Mouse (Mus musculus) gastrocnemius, postnatal 36 days (tissue): ENCODE measurements around the gene Asb16. TPM values are rescaled to one million over a fixed set of nuclear protein-coding genes. Genes with fewer than 3 reads are reported as not detected.
A peak's percentile ranks its signal among the peaks of the same experiment; 100 is the strongest.

Source experiments
- DNase-seq, 2 experiments: peaks; one replicate each; pipeline ENCODE4 v3.0.0; 2022
- intact Hi-C: fragments of 180-260 bp; cut with DNase I; formaldehyde crosslinking; loops from one replicate; pipeline ENCODE4 v1.15.1; 2025
- microRNA-seq, 2 experiments: library from miRNA; unstranded; fragments of <30 nt; microRNA quantifications; one replicate each; pipeline ENCODE4 v1.2.0; 2021
- total RNA-seq, 2 experiments: library from RNA; stranded (reverse); gene quantifications; 2 replicates each; pipeline ENCODE4 v1.2.3; 2021

The Asb16 gene
- total RNA-seq, 2 experiments from 2014 or later: 76.7 to 88.7 TPM

- DNase-seq: no peak
- intact Hi-C loops: no loop called here
These were observed 55.0 kb downstream of the Asb16 start for GRCm38 (mm10) chr11:102323516-102323915.

- intact Hi-C loops: no loop called here
- DNase-seq: peak in 1 of 2 experiments; percentile 24
These were observed 58.7 kb downstream of the Asb16 start for GRCm38 (mm10) chr11:102327250-102327649.

- DNase-seq: no peak
- intact Hi-C loops: no loop called here
These were observed 59.3 kb downstream of the Asb16 start for GRCm38 (mm10) chr11:102327839-102328238.

Small RNAs within 50 kb of the gene (microRNA-seq; reads per million reads assigned to microRNA genes)
- 0.74 to 1.1 reads per million in 2 experiments for gene Mir8101

Other genes starting within 250 kb of the Asb16 start
- 10 to 100 TPM; 26.4 to 33.6 TPM for gene Mpp3, start 240.3 kb upstream of the Asb16 start, total RNA-seq
- gene Cd300lg, start 227.2 kb upstream of the Asb16 start, total RNA-seq: 10 to 100 TPM; 17.6 to 18.2 TPM
- gene Mpp2, start 180.2 kb upstream of the Asb16 start, total RNA-seq: 1 to 10 TPM in 1 of 2 experiments, under 1 TPM in 1; 0.91 to 1.8 TPM
- gene Ppy, start 167.4 kb upstream of the Asb16 start, total RNA-seq: not detected
- gene Pyy, start 160.9 kb upstream of the Asb16 start, total RNA-seq: not detected
- not detected for gene Nags, start 123.2 kb upstream of the Asb16 start, total RNA-seq
- 10 to 100 TPM; 10.1 to 11.4 TPM for gene Tmem101, start 112.3 kb upstream of the Asb16 start, total RNA-seq
- 10 to 100 TPM; 86.6 to 89.2 TPM for gene Lsm12, start 83.4 kb upstream of the Asb16 start, total RNA-seq
- gene G6pc3, start 79.1 kb upstream of the Asb16 start, total RNA-seq: 10 to 100 TPM; 45.6 TPM
- 10 to 100 TPM; 62.2 to 78.7 TPM for gene Hdac5, start 38.6 kb upstream of the Asb16 start, total RNA-seq
- not detected for gene BC030867, start 19.9 kb upstream of the Asb16 start, total RNA-seq
- gene Tmub2, start 16.2 kb downstream of the Asb16 start, total RNA-seq: 10 to 100 TPM; 12.7 to 13.5 TPM
- gene Atxn7l3, start 27.9 kb downstream of the Asb16 start, total RNA-seq: 10 to 100 TPM; 11.4 to 11.9 TPM
- gene Ubtf, start 51.0 kb downstream of the Asb16 start, total RNA-seq: 10 to 100 TPM; 29.1 to 37.7 TPM
- gene Slc4a1, start 97.5 kb downstream of the Asb16 start, total RNA-seq: under 1 TPM in 1 of 2 experiments, not detected in 1; 0.31 TPM
- gene Rundc3a, start 124.7 kb downstream of the Asb16 start, total RNA-seq: not detected
- 10 to 100 TPM; 56.2 to 64.3 TPM for gene Slc25a39, start 139.2 kb downstream of the Asb16 start, total RNA-seq
- gene Grn, start 161.6 kb downstream of the Asb16 start, total RNA-seq: 10 to 100 TPM; 23.5 to 24.8 TPM
- gene Fam171a2, start 178.9 kb downstream of the Asb16 start, total RNA-seq: 1 to 10 TPM; 1.4 to 1.6 TPM
- 1 to 10 TPM in 1 of 2 experiments, under 1 TPM in 1; 0.56 to 1.1 TPM for gene Itga2b, start 201.4 kb downstream of the Asb16 start, total RNA-seq